ENCODE assay signal across 8 mouse cellular contexts in genomic region chr1:87854411-87854810, GRCm38 (mm10). TPM values are rescaled to one million over a fixed set of nuclear protein-coding genes. Genes with fewer than 3 reads are reported as not detected.
DNase-seq lines count a peak whose midpoint lies in the region; ATAC-seq and TF ChIP-seq lines count a peak whose summit lies in the region.

No protein-coding gene starts in this region.

- TF ChIP-seq CTCF in heart, adult 2 months (IDR thresholded peaks at IDR 0.05): no peak
- no peak for TF ChIP-seq CTCF in C2C12 (IDR thresholded peaks at IDR 0.05; ENCODE audit: control insufficient read depth, insufficient read depth, insufficient read length)

- peaks cover 51% of the 10 kb centered on the region for H3K79me3 ChIP-seq in C2C12 (ENCODE audit: low read depth)

- H3K27ac ChIP-seq in heart, adult 2 months: peak overlapping the region; percentile 88
- H3K27ac ChIP-seq in forebrain, embryonic 16.5 days (ENCODE audit: low read length): no peak overlapping the region
- peak overlapping the region; percentile 55; the same call in 1 of the 2 replicates for H3K27ac ChIP-seq in liver, embryonic 16.5 days (ENCODE audit: low read length)

- H3K4me3 ChIP-seq in heart, adult 2 months: peak overlapping the region; percentile 77
- H3K4me3 ChIP-seq in C2C12 (ENCODE audit: insufficient read depth, poor library complexity, severe bottlenecking): peak overlapping the region; percentile 72
- H3K4me3 ChIP-seq in forebrain, embryonic 16.5 days (replicated peaks; ENCODE audit: low read length): peak overlapping the region; percentile 92
- peak overlapping the region; percentile 86 for H3K4me3 ChIP-seq in liver, embryonic 16.5 days (ENCODE audit: low read depth, low read length)

- no peak for DNase-seq in heart, adult 2 months
- DNase-seq in heart, postnatal 10 days: no peak
- DNase-seq in natural killer cell, adult 2 months (ENCODE audit: low spot score in 2 of 2): no peak
- DNase-seq in spleen, postnatal 10 days (ENCODE audit: low spot score in 2 of 2): no peak
- no peak for DNase-seq in adrenal gland, adult 8-10 months

- peak overlapping the region; percentile 94 for H3K9ac ChIP-seq in heart, adult 2 months (ENCODE audit: low read depth, low read length)
- H3K9ac ChIP-seq in forebrain, embryonic 16.5 days (replicated peaks; ENCODE audit: low read depth, low read length): peak overlapping the region; percentile 93
- peak overlapping the region; percentile 86 for H3K9ac ChIP-seq in liver, embryonic 16.5 days (ENCODE audit: low read depth, low read length)

- no peaks in the 10 kb centered on the region for H3K9me3 ChIP-seq in forebrain, embryonic 16.5 days (ENCODE audit: control insufficient read depth, low read length)
- no peaks in the 10 kb centered on the region for H3K9me3 ChIP-seq in liver, embryonic 16.5 days (replicated peaks; ENCODE audit: control insufficient read depth, low read length)

- H3ac ChIP-seq in C2C12 (ENCODE audit: control insufficient read depth, insufficient read length, low read depth): peak overlapping the region; percentile 87

- H3K79me2 ChIP-seq in heart, adult 2 months (replicated peaks; ENCODE audit: control insufficient read depth, insufficient read depth, low read length): peaks cover 5% of the 10 kb centered on the region
- H3K79me2 ChIP-seq in C2C12 (ENCODE audit: control insufficient read depth, insufficient read depth): peaks cover 62% of the 10 kb centered on the region

- peaks cover 8% of the 10 kb centered on the region for H3K36me3 ChIP-seq in heart, adult 2 months (ENCODE audit: control insufficient read depth, insufficient read depth, low read length)
- no peaks in the 10 kb centered on the region for H3K36me3 ChIP-seq in C2C12 (ENCODE audit: control insufficient read depth, insufficient read depth)
- no peaks in the 10 kb centered on the region for H3K36me3 ChIP-seq in forebrain, embryonic 16.5 days (ENCODE audit: control insufficient read depth, insufficient read depth)
- no peaks in the 10 kb centered on the region for H3K36me3 ChIP-seq in liver, embryonic 16.5 days (ENCODE audit: control insufficient read depth, insufficient read depth)

- no peak for TF ChIP-seq EP300 in heart, adult 2 months (IDR thresholded peaks at IDR 0.05; ENCODE audit: insufficient read depth, low read depth, low read length)

- H3K4me2 ChIP-seq in forebrain, embryonic 16.5 days (ENCODE audit: low read length): peak overlapping the region; percentile 97
- peak overlapping the region; percentile 94 for H3K4me2 ChIP-seq in liver, embryonic 16.5 days (ENCODE audit: low read depth, low read length)

- no peaks in the 10 kb centered on the region for H3K27me3 ChIP-seq in heart, adult 2 months (ENCODE audit: control insufficient read depth, insufficient read depth, low read length)
- H3K27me3 ChIP-seq in C2C12 (ENCODE audit: control insufficient read depth, insufficient read depth, insufficient read length): no peaks in the 10 kb centered on the region
- no peaks in the 10 kb centered on the region for H3K27me3 ChIP-seq in forebrain, embryonic 16.5 days (replicated peaks; ENCODE audit: control insufficient read depth, insufficient read depth, low read length)
- no peaks in the 10 kb centered on the region for H3K27me3 ChIP-seq in liver, embryonic 16.5 days (ENCODE audit: control insufficient read depth, insufficient read depth, low read depth, low read length)

- no peak for TF ChIP-seq POLR2A in heart, adult 2 months (IDR thresholded peaks at IDR 0.05; ENCODE audit: insufficient read depth, low read depth, low read length)

- intact Hi-C loops in heart, adult 2 months (cut with DNase I): loop anchor here (5.0 kb wide), 2 partner anchors 48 to 67 kb away; no protein-coding TSS in a partner anchor
- intact Hi-C loops in heart, postnatal 10 days (cut with DNase I): no loop called here

- ATAC-seq in forebrain, embryonic 16.5 days: no peak
- ATAC-seq in liver, embryonic 16.5 days (ENCODE audit: low read depth): no peak

- H3K4me1 ChIP-seq in heart, adult 2 months (ENCODE audit: control insufficient read depth, insufficient read depth, low read length): peaks cover 13% of the 10 kb centered on the region
- peaks cover 16% of the 10 kb centered on the region for H3K4me1 ChIP-seq in forebrain, embryonic 16.5 days (replicated peaks; ENCODE audit: control insufficient read depth, insufficient read depth, low read length)
- peaks cover 36% of the 10 kb centered on the region for H3K4me1 ChIP-seq in liver, embryonic 16.5 days (ENCODE audit: control insufficient read depth, low read depth, low read length)

- 15% methylated on average over 6 of the region's 6 CpGs for WGBS in heart, adult 2 months
- 15% methylated on average over 6 of the region's 6 CpGs for WGBS in forebrain, embryonic 16.5 days
- WGBS in liver, embryonic 16.5 days (ENCODE audit: insufficient replicate concordance): 9% methylated on average over 6 of the region's 6 CpGs

TF ChIP-seq in C2C12, 6 proteins besides CTCF, POLR2A, EP300 and RAD21:
- no peak for TF ChIP-seq USF1 (IDR thresholded peaks at IDR 0.05; ENCODE audit: low read depth)
- no peak for TF ChIP-seq MYOG (IDR thresholded peaks at IDR 0.05; ENCODE audit: control insufficient read depth, extremely low read depth, insufficient read length)
- TF ChIP-seq MYOD1 (IDR thresholded peaks at IDR 0.05; ENCODE audit: control insufficient read depth, insufficient read length, low read depth): no peak
- TF ChIP-seq CEBPB (IDR thresholded peaks at IDR 0.05; ENCODE audit: low read depth): no peak
- TF ChIP-seq FOSL1 (IDR thresholded peaks at IDR 0.05; ENCODE audit: insufficient read depth, low read length, poor library complexity, severe bottlenecking): no peak
- TF ChIP-seq MAX (IDR thresholded peaks at IDR 0.05): no peak
TF ChIP-seq in C2C12: peak in this region for 0.

RNA-seq across cellular contexts. Expression of gene Dgkd, which starts 1.3 kb away (rescaled TPM):
- 10 to 100 TPM; 40.8 to 47.3 TPM for total RNA-seq in heart, adult 2 months (2021)
- 23.5 and 34.7 TPM in 2 replicates for polyA plus RNA-seq in heart, adult 2 months (2012; rRNA removed)
- 10 to 100 TPM; 56.9 to 62.1 TPM for total RNA-seq in heart, postnatal 10 days (2021)
- polyA plus RNA-seq in C2C12 (2012; fragmentation: generic; extraction: Trizol): 20.4 TPM
- polyA plus RNA-seq in forebrain, embryonic 16.5 days (2015; fragmentation: Nextera tagmentation; extraction: Ambion mirVana): 57.7 TPM in 2 replicates
- polyA plus RNA-seq in liver, embryonic 16.5 days (2015; fragmentation: Nextera tagmentation; extraction: Ambion mirVana): 9.8 and 11.9 TPM in 2 replicates
- 10 to 100 TPM; 38.9 to 56.4 (median 54.5) TPM for total RNA-seq in adrenal gland, adult 8-10 months (2022)

RNA-seq across cellular contexts. Expression of gene Sag, which starts 50.9 kb away (rescaled TPM):
- under 1 TPM; 0.16 to 0.43 TPM for total RNA-seq in heart, adult 2 months (2021)
- 0.47 and 0.57 TPM in 2 replicates for polyA plus RNA-seq in heart, adult 2 months (2012; rRNA removed)
- under 1 TPM; 0.37 to 0.41 TPM for total RNA-seq in heart, postnatal 10 days (2021)
- polyA plus RNA-seq in C2C12 (2012; fragmentation: generic; extraction: Trizol): 0.68 TPM
- 1.4 and 1.9 TPM in 2 replicates for polyA plus RNA-seq in forebrain, embryonic 16.5 days (2015; fragmentation: Nextera tagmentation; extraction: Ambion mirVana)
- 0.46 and 0.50 TPM in 2 replicates for polyA plus RNA-seq in liver, embryonic 16.5 days (2015; fragmentation: Nextera tagmentation; extraction: Ambion mirVana)
- 1 to 10 TPM; 2.6 to 4.7 (median 2.9) TPM for total RNA-seq in adrenal gland, adult 8-10 months (2022)
